Mouse (Mus musculus) kidney, embryonic 16.5 days (tissue): ENCODE measurements around the gene Map3k11. TPM values are rescaled to one million over a fixed set of nuclear protein-coding genes. Genes with fewer than 3 reads are reported as not detected.

Experiments
- ATAC-seq: fragments of 200-750 bp; cut with Nextera tagmentation; 2 replicates; pipeline ENCODE4 v1.8.0; 2017; ENCODE audit warnings: moderate TSS enrichment; ENCODE audit not compliant: low FRiP score, low TSS enrichment
- H3K27ac ChIP-seq: fragments of 300-500 bp; sonication (generic); 2 replicates; pipeline ENCODE4 v1.5.1; 2014; ENCODE audit warnings: low read length
- H3K27me3 ChIP-seq: fragments of 300-500 bp; sonication (generic); 2 replicates; pipeline ENCODE4 v1.6.1; 2014; ENCODE audit warnings: low read length, control low read depth, mixed read lengths; ENCODE audit not compliant: insufficient read depth
- H3K36me3 ChIP-seq: fragments of 300-500 bp; sonication (generic); 2 replicates; pipeline ENCODE4 v1.6.1; 2014; ENCODE audit warnings: low read length, control low read depth, mixed read lengths; ENCODE audit not compliant: insufficient read depth
- H3K4me1 ChIP-seq: fragments of 300-500 bp; sonication (generic); 2 replicates; pipeline ENCODE4 v1.6.1; 2014; ENCODE audit warnings: low read length, control low read depth, mixed read lengths; ENCODE audit not compliant: insufficient read depth
- H3K4me2 ChIP-seq: fragments of 300-500 bp; sonication (generic); replicated peaks from 2 replicates; pipeline ENCODE4 v1.6.1; 2014; ENCODE audit warnings: low read depth, low read length
- H3K4me3 ChIP-seq: fragments of 300-500 bp; sonication (generic); 2 replicates; pipeline ENCODE4 v1.5.1; 2014; ENCODE audit warnings: mild to moderate bottlenecking, low read length
- H3K9ac ChIP-seq: fragments of 300-500 bp; sonication (generic); replicated peaks from 2 replicates; pipeline ENCODE4 v1.6.1; 2014; ENCODE audit warnings: low read length
- H3K9me3 ChIP-seq: fragments of 300-500 bp; sonication (generic); 2 replicates; pipeline ENCODE4 v1.6.1; 2016; ENCODE audit warnings: low read length, control low read depth
- WGBS: fragments of 180-500 bp; shearing (Covaris S2); extraction: QIAGEN DNeasy Blood & Tissue Kit; methylation state at CpG from one replicate; pipeline ENCODE4 v1.1.7; 2014; 5-methylcytosine and 5-hydroxymethylcytosine counted together
- microRNA-seq: library from miRNA; unstranded; fragments of <30 nt; microRNA quantifications from one replicate; pipeline ENCODE4, GENCODE M21; 2016
- polyA plus RNA-seq: library from polyadenylated mRNA; unstranded; fragments of >200 nt; fragmentation: Nextera tagmentation; extraction: Ambion mirVana; gene quantifications from 2 replicates; pipeline ENCODE4 v1.2.1, GENCODE M21; 2015

Map3k11 gene
- polyA plus RNA-seq, 1 experiment from 2014 or later, result 43.8 TPM

GRCm38 (mm10) chr19:5742241-5742641 lies 53.7 kb downstream of the Map3k11 start:
- peak overlapping the region; percentile 78 for H3K27ac ChIP-seq
- H3K4me1 ChIP-seq, result peaks cover 48% of the 10 kb centered on the region
- ATAC-seq, result peak; percentile 25; the same call in 1 of the 2 replicates
- H3K9me3 ChIP-seq, result no peaks in the 10 kb centered on the region
- H3K4me3 ChIP-seq, result peak overlapping the region; percentile 76
- H3K9ac ChIP-seq, result peak overlapping the region; percentile 94
- no peaks in the 10 kb centered on the region for H3K27me3 ChIP-seq
- peak overlapping the region; percentile 99 for H3K4me2 ChIP-seq
- H3K36me3 ChIP-seq, result no peaks in the 10 kb centered on the region
- under 1% methylated on average over 32 of the region's 32 CpGs for WGBS

- no peak for ATAC-seq
- Histone ChIP-seq H3K4me3 (no peak overlapping the region), H3K27ac (no peak overlapping the region), H3K27me3 (no peaks in the 10 kb centered on the region), H3K9ac (no peak overlapping the region), H3K36me3 (no peaks in the 10 kb centered on the region), H3K4me2 (peak overlapping the region; percentile 99; the same call in 1 of the 2 replicates), H3K9me3 (no peaks in the 10 kb centered on the region), H3K4me1 (peaks cover 48% of the 10 kb centered on the region)
- WGBS, result 44% methylated on average over 5 of the region's 5 CpGs
Measured at GRCm38 (mm10) chr19:5743576-5743975, 55.0 kb downstream of the Map3k11 start.

- ATAC-seq, result no peak
- Histone ChIP-seq H3K27ac (no peak overlapping the region), H3K9ac (peak overlapping the region; percentile 33), H3K4me3 (peak overlapping the region; percentile 34), H3K36me3 (no peaks in the 10 kb centered on the region), H3K27me3 (peaks cover 16% of the 10 kb centered on the region), H3K4me2 (peak overlapping the region; percentile 55), H3K4me1 (peaks cover 38% of the 10 kb centered on the region), H3K9me3 (no peaks in the 10 kb centered on the region)
- WGBS, result 8% methylated on average over 36 of the region's 36 CpGs
Measured at GRCm38 (mm10) chr19:5745756-5746710, 57.5 kb downstream of the Map3k11 start.

GRCm38 (mm10) chr19:5746907-5747363 lies 58.4 kb downstream of the Map3k11 start:
- no peak for ATAC-seq
- Histone ChIP-seq H3K4me2 (no peak overlapping the region), H3K36me3 (no peaks in the 10 kb centered on the region), H3K27ac (no peak overlapping the region), H3K9ac (no peak overlapping the region), H3K4me1 (peaks cover 32% of the 10 kb centered on the region), H3K4me3 (no peak overlapping the region), H3K9me3 (no peaks in the 10 kb centered on the region), H3K27me3 (peaks cover 23% of the 10 kb centered on the region)
- 47% methylated on average over 12 of the region's 12 CpGs for WGBS

- Histone ChIP-seq H3K9ac (no peak overlapping the region), H3K4me3 (no peak overlapping the region), H3K9me3 (no peaks in the 10 kb centered on the region), H3K36me3 (no peaks in the 10 kb centered on the region), H3K27me3 (peaks cover 23% of the 10 kb centered on the region), H3K27ac (no peak overlapping the region), H3K4me2 (no peak overlapping the region), H3K4me1 (peaks cover 13% of the 10 kb centered on the region)
- 77% methylated on average over 6 of the region's 6 CpGs for WGBS
- ATAC-seq, result no peak
Measured at GRCm38 (mm10) chr19:5749476-5749875, 60.9 kb downstream of the Map3k11 start.

GRCm38 (mm10) chr19:5750951-5751350 lies 62.4 kb downstream of the Map3k11 start:
- Histone ChIP-seq H3K27ac (no peak overlapping the region), H3K9ac (no peak overlapping the region), H3K4me3 (no peak overlapping the region), H3K27me3 (peaks cover 25% of the 10 kb centered on the region), H3K9me3 (no peaks in the 10 kb centered on the region), H3K4me1 (peaks cover 3% of the 10 kb centered on the region; the same call in 1 of the 2 replicates), H3K4me2 (no peak overlapping the region), H3K36me3 (no peaks in the 10 kb centered on the region)
- WGBS, result 12% methylated on average over 22 of the region's 22 CpGs
- ATAC-seq, result no peak

- H3K9me3 ChIP-seq, result no peaks in the 10 kb centered on the region
- no peak overlapping the region for H3K27ac ChIP-seq
- peak overlapping the region; percentile 32 for H3K4me2 ChIP-seq
- peaks cover 6% of the 10 kb centered on the region for H3K4me1 ChIP-seq
- H3K36me3 ChIP-seq, result no peaks in the 10 kb centered on the region
- peaks cover 25% of the 10 kb centered on the region for H3K27me3 ChIP-seq
- no peak overlapping the region for H3K4me3 ChIP-seq
- H3K9ac ChIP-seq, result no peak overlapping the region; the same call in 1 of the 2 replicates
- 11% methylated on average over 20 of the region's 20 CpGs for WGBS
- ATAC-seq, result no peak
Measured at GRCm38 (mm10) chr19:5751742-5752141, 63.2 kb downstream of the Map3k11 start.

Small RNA genes within 50 kb of the gene (microRNA-seq; reads per million reads assigned to microRNA genes)
- gene Mir6987, result not detected

Other genes with a start within 250 kb of the Map3k11 start
- 0.54 TPM in 1 of 2 replicates, not detected in the other for gene Fosl1, start 241.2 kb upstream of the Map3k11 start, polyA plus RNA-seq
- 7.8 and 8.6 TPM in 2 replicates for gene Ccdc85b, start 230.8 kb upstream of the Map3k11 start, polyA plus RNA-seq
- gene Fibp, start 228.1 kb upstream of the Map3k11 start, polyA plus RNA-seq, result 129 and 138 TPM in 2 replicates
- gene Ctsw, start 220.2 kb upstream of the Map3k11 start, polyA plus RNA-seq, result 1.9 and 2.1 TPM in 2 replicates
- 197 and 208 TPM in 2 replicates for gene Efemp2, start 214.8 kb upstream of the Map3k11 start, polyA plus RNA-seq
- 44.2 and 50.5 TPM in 2 replicates for gene Mus81, start 200.3 kb upstream of the Map3k11 start, polyA plus RNA-seq
- gene Cfl1, start 198.3 kb upstream of the Map3k11 start, polyA plus RNA-seq, result 2,772 and 2,914 TPM in 2 replicates
- not detected in 2 replicates for gene 1700020D05Rik, start 185.0 kb upstream of the Map3k11 start, polyA plus RNA-seq
- 9.9 and 10.6 TPM in 2 replicates for gene Snx32, start 178.2 kb upstream of the Map3k11 start, polyA plus RNA-seq
- 17.2 and 18.9 TPM in 2 replicates for gene Ovol1, start 128.1 kb upstream of the Map3k11 start, polyA plus RNA-seq
- 10.9 and 11.5 TPM in 2 replicates for gene Ap5b1, start 120.7 kb upstream of the Map3k11 start, polyA plus RNA-seq
- 133 and 146 TPM in 2 replicates for gene Rnaseh2c, start 86.9 kb upstream of the Map3k11 start, polyA plus RNA-seq
- 56.1 and 57.4 TPM in 2 replicates for gene Kat5, start 78.5 kb upstream of the Map3k11 start, polyA plus RNA-seq
- gene Rela, start 51.3 kb upstream of the Map3k11 start, polyA plus RNA-seq, result 56.9 and 58.3 TPM in 2 replicates
- 37.1 and 39.6 TPM in 2 replicates for gene Sipa1, start 25.0 kb upstream of the Map3k11 start, polyA plus RNA-seq
- 27.0 and 28.1 TPM in 2 replicates for gene Pcnx3, start 166 bp downstream of the Map3k11 start, polyA plus RNA-seq
- gene Kcnk7, start 15.6 kb downstream of the Map3k11 start, polyA plus RNA-seq, result 0.15 and 0.23 TPM in 2 replicates
- 19.5 and 25.0 TPM in 2 replicates for gene Ehbp1l1, start 37.6 kb downstream of the Map3k11 start, polyA plus RNA-seq
- gene Fam89b, start 40.9 kb downstream of the Map3k11 start, polyA plus RNA-seq, result 93.4 and 97.9 TPM in 2 replicates
- 18.1 and 21.5 TPM in 2 replicates for gene Ltbp3, start 52.2 kb downstream of the Map3k11 start, polyA plus RNA-seq
- gene Scyl1, start 82.7 kb downstream of the Map3k11 start, polyA plus RNA-seq, result 82.9 and 85.3 TPM in 2 replicates
- gene Frmd8, start 186.5 kb downstream of the Map3k11 start, polyA plus RNA-seq, result 50.6 and 52.9 TPM in 2 replicates
- gene Slc25a45, start 189.1 kb downstream of the Map3k11 start, polyA plus RNA-seq, result 14.8 and 15.7 TPM in 2 replicates
- gene Tigd3, start 205.4 kb downstream of the Map3k11 start, polyA plus RNA-seq, result 3.7 and 4.4 TPM in 2 replicates
- 185 and 188 TPM in 2 replicates for gene Dpf2, start 224.3 kb downstream of the Map3k11 start, polyA plus RNA-seq
- gene Cdc42ep2, start 236.1 kb downstream of the Map3k11 start, polyA plus RNA-seq, result 16.5 and 17.3 TPM in 2 replicates